Mouse (Mus musculus): ENCODE data around the gene Hoxc13.

GRCm38 (mm10) chr15:102942739-102943467 is 22.0 kb downstream of the Hoxc13 start:
- TF ChIP-seq EP300 (optimal IDR thresholded peaks at IDR 0.05) (no peak), CTCF (IDR thresholded peaks at IDR 0.05; ENCODE audit: low read depth) (peak; percentile 50; the same call in 1 of the 2 replicates)

Data from stomach, postnatal 0 days (tissue).